Mouse (Mus musculus): ENCODE data around the gene Zswim8. TPM values are rescaled to one million over a fixed set of nuclear protein-coding genes. Genes with fewer than 3 reads are reported as not detected.

Gene Zswim8
- 10 to 100 TPM; 16.0 to 25.9 (median 24.3) TPM for polyA plus RNA-seq (2017; shearing (Covaris generic))

- ATAC-seq: peak; percentile 56
Measured at GRCm38 (mm10) chr14:20707201-20708190, at the start of gene Zswim8. TSS of gene Zswim8 (plus strand) at chr14:20707552.

DNA sequence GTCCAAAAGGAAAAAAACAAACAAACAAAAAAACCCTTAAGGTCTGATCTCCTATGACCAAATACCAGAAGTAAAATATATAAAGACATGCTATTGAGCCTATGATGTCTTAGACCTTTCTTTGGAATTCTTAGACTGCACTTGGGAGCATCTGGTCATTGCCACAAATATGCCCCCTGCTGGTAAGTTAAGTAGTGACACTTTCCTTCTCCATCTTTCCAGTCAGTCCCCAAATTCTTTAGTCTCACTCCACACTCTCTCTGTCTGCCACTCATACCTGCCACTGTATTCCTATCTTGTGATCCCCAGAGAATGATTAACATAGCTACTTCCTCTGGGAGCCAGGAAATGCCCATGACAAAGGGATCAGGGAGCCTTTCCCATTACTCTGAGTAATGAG lies 49.0 kb upstream of the Zswim8 start:
- ATAC-seq: no peak

DNA sequence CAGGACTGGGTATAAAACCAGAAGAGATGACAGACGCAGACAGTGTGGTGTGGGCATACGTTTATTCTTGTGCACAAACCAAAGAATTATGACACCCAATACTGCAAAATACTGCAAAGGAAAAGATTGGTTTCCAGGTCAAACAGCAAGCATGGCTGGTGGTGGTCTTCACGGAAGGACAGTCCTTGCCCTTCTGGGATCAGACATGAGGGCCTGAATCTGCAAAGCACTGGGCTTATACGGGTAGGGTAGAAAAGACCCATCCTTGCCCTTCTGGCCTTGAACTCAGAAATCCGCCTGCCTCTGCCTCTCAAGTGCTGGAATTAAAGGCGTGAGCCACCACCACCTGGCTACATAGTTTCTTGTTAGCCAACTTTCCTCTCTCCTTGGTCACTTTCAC lies 48.5 kb upstream of the Zswim8 start:
- ATAC-seq: no peak

GRCm38 (mm10) chr14:20659687-20660086 lies 47.7 kb upstream of the Zswim8 start:
- no peak for ATAC-seq

DNA sequence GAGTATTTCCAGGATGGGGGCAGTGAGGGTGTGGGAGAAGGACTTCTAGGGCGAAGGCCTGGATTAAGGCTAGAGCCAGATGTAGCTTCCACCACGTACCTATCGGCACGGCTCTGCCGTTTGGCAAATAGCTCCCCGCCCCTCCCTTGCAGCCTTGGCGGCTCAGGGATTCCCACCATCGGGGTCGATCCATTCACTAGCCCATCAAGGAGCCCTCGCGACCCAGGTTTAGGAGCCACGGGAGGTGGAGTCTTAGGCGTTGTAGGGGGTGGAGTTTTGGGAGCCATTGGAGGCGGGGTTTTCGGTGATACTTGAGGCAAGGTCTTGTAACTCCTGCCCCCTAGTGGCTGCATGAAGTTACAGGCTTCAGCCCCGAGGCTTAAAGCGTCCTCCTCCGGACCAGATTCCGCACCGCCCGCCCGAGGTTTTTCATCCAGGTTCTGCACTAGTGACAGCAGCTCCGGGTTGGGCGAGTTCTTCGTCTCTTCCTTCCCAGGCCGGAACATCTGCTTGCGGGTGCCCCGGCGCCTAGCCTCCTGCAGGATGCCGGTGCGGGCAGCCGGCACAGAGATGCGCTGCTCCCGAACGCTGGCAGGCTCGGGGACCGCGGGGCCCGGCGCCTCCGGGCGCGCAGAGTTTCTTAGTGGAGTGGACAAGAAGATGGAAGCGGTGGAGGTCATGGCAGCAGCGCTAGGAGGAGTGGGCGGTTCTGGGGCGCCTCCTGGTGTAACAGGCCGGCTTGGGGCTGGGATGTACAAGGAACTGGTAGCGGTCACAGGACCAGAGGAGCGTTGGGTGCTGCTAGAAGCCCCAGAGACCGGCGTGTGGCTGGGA lies 46.3 kb upstream of the Zswim8 start:
- peak; percentile 99 for ATAC-seq

- no peak for ATAC-seq
Measured at GRCm38 (mm10) chr14:20661661-20662331, 45.6 kb upstream of the Zswim8 start.

DNA sequence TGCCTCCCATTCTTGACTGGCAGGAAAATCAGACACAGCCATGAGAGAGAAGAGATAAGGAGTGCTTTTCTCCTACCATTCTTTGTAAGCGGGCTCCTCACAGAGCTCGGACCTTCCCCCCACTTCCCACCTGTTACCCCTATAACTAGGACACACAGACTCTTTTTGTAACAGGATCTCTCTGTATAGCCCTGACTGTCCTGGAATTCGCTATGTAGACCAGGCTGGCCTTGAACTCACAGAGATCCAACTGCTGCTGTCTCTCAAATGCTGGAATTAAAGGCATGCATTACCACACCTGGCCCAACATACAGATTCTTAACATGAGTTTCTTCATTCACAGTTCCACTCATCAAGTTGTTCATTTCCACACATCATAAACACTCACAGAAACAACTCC lies 44.6 kb upstream of the Zswim8 start:
- ATAC-seq: no peak

- ATAC-seq: no peak
Measured at GRCm38 (mm10) chr14:20663601-20664000, 43.8 kb upstream of the Zswim8 start.

DNA sequence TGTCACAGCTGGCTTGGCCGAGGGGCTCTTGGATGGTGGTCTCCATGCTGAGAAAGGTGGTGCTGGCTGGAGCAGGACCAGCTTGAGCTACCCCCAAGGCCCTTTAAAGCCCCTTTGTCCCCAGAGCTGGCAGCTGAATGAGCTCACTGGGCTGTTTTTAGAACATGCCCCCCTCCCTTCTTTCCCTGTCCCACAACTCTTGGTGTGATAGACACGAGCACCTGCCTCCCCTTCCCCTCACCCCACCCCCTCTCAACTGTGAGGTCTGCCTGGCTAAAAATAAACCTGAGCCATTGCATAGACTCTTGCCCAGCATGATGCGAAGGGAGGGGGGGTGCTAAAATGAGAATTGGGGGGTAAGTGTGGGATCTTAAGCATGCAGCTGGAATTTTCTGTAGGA lies 42.9 kb upstream of the Zswim8 start:
- ATAC-seq: no peak

DNA sequence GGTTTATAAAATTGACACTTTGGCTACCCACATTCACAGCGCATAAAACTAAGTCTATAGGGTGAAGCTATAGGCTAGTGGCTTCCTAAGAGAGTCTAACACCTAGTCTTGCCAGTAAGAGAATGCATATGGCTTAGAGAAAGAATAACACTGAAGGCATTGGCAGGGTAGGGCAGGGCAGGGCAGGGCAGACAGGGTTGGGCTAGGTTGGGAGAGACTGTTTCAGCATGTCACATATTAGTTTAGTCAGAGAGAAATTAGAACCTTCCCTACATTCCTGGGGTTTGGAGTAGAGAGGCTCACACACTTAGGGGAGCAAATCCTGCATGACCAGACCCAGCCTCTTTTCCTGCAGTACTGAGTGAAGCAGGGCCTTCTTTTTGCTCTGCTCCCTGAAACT lies 39.9 kb upstream of the Zswim8 start:
- ATAC-seq: no peak

DNA sequence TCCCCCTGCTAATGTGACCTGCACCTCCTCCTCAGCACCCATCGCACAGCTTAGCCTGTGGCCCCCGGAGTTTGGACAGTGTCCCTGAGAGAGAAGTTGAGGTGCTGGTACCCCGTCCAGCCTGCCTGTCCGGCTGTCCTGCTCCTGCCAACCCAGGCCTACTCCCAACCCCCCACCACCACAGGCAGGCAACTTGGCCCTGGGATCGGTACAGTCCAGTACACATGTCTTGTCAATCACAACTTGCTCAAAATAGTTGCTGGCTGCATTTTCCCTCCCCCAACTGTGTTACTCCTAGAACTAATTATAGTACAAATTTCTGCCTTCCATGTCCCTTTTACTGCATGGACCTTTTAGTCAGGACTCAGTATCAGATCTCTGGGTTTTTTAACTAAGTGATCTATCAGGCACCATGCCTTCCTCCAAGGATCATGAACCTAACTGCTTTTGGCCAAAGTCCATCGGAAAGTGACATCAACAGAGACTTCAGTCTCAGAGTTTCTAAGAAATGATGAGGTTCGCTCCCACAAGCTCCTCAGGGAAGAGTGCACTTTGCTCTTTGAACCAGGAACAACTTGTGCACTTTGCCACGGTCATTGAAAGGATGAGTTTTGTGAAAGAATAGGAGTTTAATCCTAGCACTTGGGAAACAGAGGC lies 39.1 kb upstream of the Zswim8 start, which contains the start of gene Synpo2l:
Synpo2l (minus strand) TSS at position 201 of the 657 bp plus-strand sequence.
- no peak for ATAC-seq

DNA sequence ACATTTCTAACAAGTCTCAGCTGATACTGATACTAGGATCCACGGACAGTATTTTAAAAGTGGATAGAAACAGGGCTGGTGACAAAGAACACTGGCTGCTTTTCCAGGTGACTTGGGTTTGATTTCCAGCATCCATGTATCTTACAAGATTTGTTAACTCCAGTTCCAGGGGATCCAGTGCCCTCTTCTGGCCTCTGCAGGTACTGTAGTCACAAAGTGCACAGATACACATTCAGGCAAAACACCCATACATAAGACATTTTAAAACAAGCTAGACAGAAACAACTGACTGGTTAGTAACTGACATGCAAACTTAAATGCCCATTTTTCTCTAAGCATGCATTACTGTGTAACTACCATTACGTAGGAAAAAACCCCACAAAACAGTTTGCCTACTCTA lies 34.4 kb upstream of the Zswim8 start:
- ATAC-seq: no peak

DNA sequence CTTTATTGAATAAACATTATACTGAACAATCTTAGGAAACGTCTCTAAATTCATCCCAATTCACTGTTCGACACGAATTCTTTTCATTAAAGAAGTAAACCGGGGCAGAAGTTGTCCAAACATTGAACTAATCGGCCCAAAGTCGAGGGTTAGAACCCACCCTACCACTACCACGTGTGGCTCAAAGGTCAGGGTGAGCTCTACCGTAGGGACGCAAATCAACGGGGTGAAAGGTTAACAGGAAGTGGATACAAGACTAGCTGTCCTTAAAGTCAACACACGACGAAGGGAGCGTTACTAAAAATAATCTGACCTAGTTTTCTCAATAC lies 33.7 kb upstream of the Zswim8 start:
- ATAC-seq: peak; percentile 36

- peak; percentile 93 for ATAC-seq
Measured at GRCm38 (mm10) chr14:20674064-20674833, 33.1 kb upstream of the Zswim8 start, which contains the start of gene Sec24c. TSS of gene Sec24c (plus strand) at chr14:20674308.

DNA sequence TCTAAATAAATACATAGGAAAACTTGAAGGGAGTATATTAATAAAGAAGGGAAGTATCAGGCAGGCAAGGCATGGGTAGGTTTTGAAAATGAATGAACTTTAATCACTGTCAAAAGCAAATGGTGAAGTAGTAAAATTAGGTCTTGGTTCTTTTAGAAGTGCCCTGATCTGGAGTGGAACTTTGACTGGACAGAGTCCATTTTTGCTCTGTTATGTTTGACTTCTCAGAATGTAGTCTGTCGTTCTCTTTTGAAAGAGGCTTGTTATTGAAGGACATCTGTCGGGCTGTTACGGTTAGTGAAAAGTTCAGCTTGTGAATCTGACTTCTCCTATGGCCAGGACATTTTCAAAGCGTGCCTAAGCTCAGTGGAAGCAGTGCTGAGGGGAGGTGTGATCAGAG lies 29.4 kb upstream of the Zswim8 start:
- ATAC-seq: no peak

GRCm38 (mm10) chr14:20681742-20682141 lies 25.6 kb upstream of the Zswim8 start:
- ATAC-seq: no peak

- peak; percentile 98 for ATAC-seq
Measured at GRCm38 (mm10) chr14:20682498-20682897, 24.9 kb upstream of the Zswim8 start.

GRCm38 (mm10) chr14:20686576-20686975 lies 20.8 kb upstream of the Zswim8 start:
- no peak for ATAC-seq

DNA sequence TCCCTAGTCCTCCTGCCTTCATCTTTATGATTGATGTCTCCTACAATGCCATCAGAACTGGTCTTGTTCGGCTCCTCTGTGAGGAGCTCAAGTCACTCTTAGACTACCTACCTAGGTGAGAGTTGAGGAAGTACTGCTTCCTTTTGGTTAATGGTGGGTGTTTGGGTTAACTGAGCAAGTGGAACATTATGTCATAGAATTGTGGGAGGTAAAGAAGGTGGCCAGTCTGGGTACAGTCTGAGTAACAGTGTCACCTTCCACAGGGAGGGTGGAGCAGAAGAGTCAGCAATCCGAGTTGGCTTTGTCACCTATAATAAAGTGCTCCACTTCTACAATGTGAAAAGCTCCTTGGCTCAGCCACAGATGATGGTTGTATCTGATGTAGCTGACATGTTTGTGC lies 18.3 kb upstream of the Zswim8 start:
- peak; percentile 77 for ATAC-seq

- ATAC-seq: no peak
Measured at GRCm38 (mm10) chr14:20691772-20692171, 15.6 kb upstream of the Zswim8 start.

GRCm38 (mm10) chr14:20693589-20694101 lies 13.7 kb upstream of the Zswim8 start:
- no peak for ATAC-seq

Data from inflammation-experienced regulatory T-cells, adult 6 months (primary cell).